Mouse (Mus musculus) liver, embryonic 11.5 days (tissue): ENCODE data around the gene Hsf5. TPM values are rescaled to one million over a fixed set of nuclear protein-coding genes. Genes with fewer than 3 reads are reported as not detected.

Experiments
- ATAC-seq: fragments of 200-750 bp; cut with Nextera tagmentation; replicated peaks from 2 replicates; pipeline ENCODE4 v1.8.0; 2017; ENCODE audit warnings: moderate number of reproducible peaks, mild to moderate bottlenecking, moderate TSS enrichment, moderate library complexity; ENCODE audit not compliant: low FRiP score
- DNase-seq: peaks from one replicate; pipeline ENCODE4 v3.0.0-alpha.2; 2017; ENCODE audit warnings: low spot score
- H3K27ac ChIP-seq: fragments of 300-500 bp; sonication (generic); 2 replicates; pipeline ENCODE4 v1.5.1; 2014; ENCODE audit warnings: mild to moderate bottlenecking, low read depth, low read length, control low read depth
- H3K27me3 ChIP-seq: fragments of 300-500 bp; sonication (generic); replicated peaks from 2 replicates; pipeline ENCODE4 v1.6.1; 2014; ENCODE audit warnings: low read length, mixed read lengths; ENCODE audit not compliant: control insufficient read depth, insufficient read depth
- H3K36me3 ChIP-seq: fragments of 300-500 bp; sonication (generic); 2 replicates; pipeline ENCODE4 v1.6.1; 2014; ENCODE audit warnings: mild to moderate bottlenecking, low read length, moderate library complexity, mixed read lengths; ENCODE audit not compliant: control insufficient read depth, insufficient read depth
- H3K4me1 ChIP-seq: fragments of 300-500 bp; sonication (generic); replicated peaks from 2 replicates; pipeline ENCODE4 v1.6.1; 2014; ENCODE audit warnings: low read length, mixed read lengths; ENCODE audit not compliant: control insufficient read depth, insufficient read depth
- H3K4me2 ChIP-seq: fragments of 300-500 bp; sonication (generic); 2 replicates; pipeline ENCODE4 v1.6.1; 2014; ENCODE audit warnings: mild to moderate bottlenecking, control low read depth, moderate library complexity
- H3K4me3 ChIP-seq: fragments of 300-500 bp; sonication (generic); 2 replicates; pipeline ENCODE4 v1.5.1; 2014; ENCODE audit warnings: low read depth, low read length, control low read depth
- H3K9ac ChIP-seq: fragments of 300-500 bp; sonication (generic); 2 replicates; pipeline ENCODE4 v1.6.1; 2014; ENCODE audit warnings: low read depth, low read length, control low read depth
- H3K9me3 ChIP-seq: fragments of 300-500 bp; sonication (generic); 2 replicates; pipeline ENCODE4 v1.6.1; 2016; ENCODE audit warnings: low read length, inconsistent platforms, mixed read lengths; ENCODE audit not compliant: control insufficient read depth
- WGBS: fragments of 180-500 bp; shearing (Covaris S2); extraction: QIAGEN DNeasy Blood & Tissue Kit; methylation state at CpG from one replicate; pipeline ENCODE4 v1.1.7; 2014; 5-methylcytosine and 5-hydroxymethylcytosine counted together
- polyA plus RNA-seq: library from polyadenylated mRNA; unstranded; fragments of >200 nt; fragmentation: Nextera tagmentation; extraction: Ambion mirVana; gene quantifications from 2 replicates; pipeline ENCODE4 v1.2.1, GENCODE M21; 2014

Hsf5 gene
- polyA plus RNA-seq, 1 experiment from 2014 or later, result 0.08 TPM

DNA sequence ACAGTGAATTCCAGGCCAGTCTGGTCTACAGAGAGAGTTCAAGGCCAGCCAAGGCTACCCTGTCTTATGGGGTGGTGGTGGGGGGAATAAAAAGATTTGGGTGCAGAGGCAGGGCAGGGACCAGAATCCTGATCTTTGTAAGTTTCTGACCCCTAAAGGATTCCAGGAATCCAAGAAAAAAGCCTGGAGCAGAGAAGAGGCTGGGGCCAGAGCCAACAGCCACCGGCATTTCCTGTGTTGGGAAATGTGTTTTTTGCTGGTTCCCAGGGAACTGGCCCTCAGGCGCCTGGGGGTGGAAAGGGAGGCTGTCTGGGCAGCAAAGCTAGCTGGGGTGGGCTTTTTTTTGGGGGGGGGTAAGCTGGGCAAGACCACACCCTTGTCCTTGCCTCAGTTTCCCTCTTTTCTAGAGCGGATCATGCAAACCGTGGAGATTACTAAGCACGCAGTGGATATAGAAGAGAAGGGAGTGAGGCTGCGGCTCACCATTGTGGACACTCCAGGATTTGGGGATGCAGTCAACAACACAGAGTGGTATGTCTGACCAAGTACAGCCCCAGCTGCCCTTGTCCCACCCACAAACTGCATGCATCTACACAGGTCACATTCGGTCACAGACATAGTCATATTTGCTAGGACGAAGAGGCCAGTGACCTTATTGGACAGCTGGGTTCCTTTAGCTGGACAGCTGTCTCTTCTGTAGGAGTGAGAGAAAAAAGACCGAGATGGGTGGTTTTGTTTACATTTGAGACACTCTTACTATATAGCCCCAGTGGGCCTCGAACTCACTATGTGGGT lies 32.1 kb upstream of the Hsf5 start:
- ATAC-seq, result no peak
- WGBS, result 81% methylated on average over 10 of the region's 10 CpGs
- no peak overlapping the region for H3K27ac ChIP-seq

DNA sequence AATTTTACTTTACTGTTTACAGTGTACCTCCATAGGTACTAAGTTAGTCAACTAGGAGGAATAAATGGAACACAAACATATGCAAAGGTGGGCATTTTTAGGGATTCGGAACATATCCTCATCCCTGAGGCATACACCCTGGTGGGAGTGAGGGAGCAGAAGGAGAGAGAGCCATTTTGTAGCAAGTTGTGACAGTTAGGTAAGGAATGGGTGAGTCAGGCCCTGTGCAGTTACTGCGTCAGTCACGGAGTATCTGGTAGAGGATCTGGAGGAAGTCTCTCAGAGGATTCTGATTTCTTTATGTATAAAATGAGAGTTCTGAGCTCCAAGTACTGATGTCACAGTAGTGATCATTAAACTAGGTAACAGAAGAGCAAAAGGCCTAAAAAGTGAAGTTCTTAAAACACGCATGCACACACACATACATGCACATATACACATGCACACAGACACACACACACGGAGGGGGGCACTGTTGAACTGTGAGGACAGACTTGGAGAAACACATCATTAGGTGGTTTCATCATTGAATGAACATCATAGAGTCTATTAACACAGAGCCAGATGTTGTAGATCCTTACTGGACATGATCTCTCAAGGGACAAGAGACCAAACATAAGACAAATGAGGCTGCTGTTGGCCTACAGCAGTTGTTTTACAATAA lies 29.6 kb upstream of the Hsf5 start:
- Histone ChIP-seq H3K4me2 (no peak overlapping the region), H3K4me1 (peaks cover 10% of the 10 kb centered on the region), H3K9me3 (no peaks in the 10 kb centered on the region), H3K36me3 (no peaks in the 10 kb centered on the region), H3K9ac (no peak overlapping the region), H3K27me3 (no peaks in the 10 kb centered on the region), H3K4me3 (no peak overlapping the region), H3K27ac (no peak overlapping the region)
- ATAC-seq, result no peak
- WGBS, result 90% methylated on average over 5 of the region's 5 CpGs
- DNase-seq, result no peak

More for the DNA sequence above, 32.1 kb upstream of the Hsf5 start:
- Histone ChIP-seq H3K9ac (no peak overlapping the region), H3K36me3 (no peaks in the 10 kb centered on the region), H3K4me3 (no peak overlapping the region), H3K4me1 (peaks cover 2% of the 10 kb centered on the region), H3K4me2 (no peak overlapping the region), H3K27me3 (no peaks in the 10 kb centered on the region), H3K9me3 (no peaks in the 10 kb centered on the region)
- DNase-seq, result no peak

DNA sequence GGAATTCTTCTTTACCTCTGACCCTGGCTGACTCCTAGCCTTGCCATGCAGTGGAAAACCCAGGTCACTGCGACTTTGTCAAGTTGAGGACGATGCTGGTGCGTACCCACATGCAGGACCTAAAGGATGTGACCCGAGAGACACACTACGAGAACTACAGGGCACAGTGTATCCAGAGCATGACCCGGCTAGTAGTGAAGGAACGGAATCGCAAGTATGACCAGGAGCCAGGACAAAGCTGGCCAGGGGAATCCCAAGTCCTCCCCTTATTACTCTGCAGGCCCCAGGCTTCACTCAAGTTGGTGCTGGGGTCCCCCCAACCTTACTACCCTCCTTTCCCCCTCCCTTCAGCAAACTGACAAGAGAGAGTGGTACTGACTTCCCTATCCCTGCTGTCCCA lies 27.4 kb upstream of the Hsf5 start:
- ATAC-seq, result no peak
- H3K9me3 ChIP-seq, result no peaks in the 10 kb centered on the region
- H3K4me1 ChIP-seq, result peaks cover 30% of the 10 kb centered on the region
- no peak for DNase-seq
- no peaks in the 10 kb centered on the region; the same call in 1 of the 2 replicates for H3K36me3 ChIP-seq
- peak overlapping the region; percentile 88 for H3K4me2 ChIP-seq
- peak overlapping the region; percentile 25; the same call in 1 of the 2 replicates for H3K9ac ChIP-seq
- no peak overlapping the region for H3K27ac ChIP-seq
- no peaks in the 10 kb centered on the region for H3K27me3 ChIP-seq
- WGBS, result 87% methylated on average over 8 of the region's 8 CpGs
- no peak overlapping the region for H3K4me3 ChIP-seq

DNA sequence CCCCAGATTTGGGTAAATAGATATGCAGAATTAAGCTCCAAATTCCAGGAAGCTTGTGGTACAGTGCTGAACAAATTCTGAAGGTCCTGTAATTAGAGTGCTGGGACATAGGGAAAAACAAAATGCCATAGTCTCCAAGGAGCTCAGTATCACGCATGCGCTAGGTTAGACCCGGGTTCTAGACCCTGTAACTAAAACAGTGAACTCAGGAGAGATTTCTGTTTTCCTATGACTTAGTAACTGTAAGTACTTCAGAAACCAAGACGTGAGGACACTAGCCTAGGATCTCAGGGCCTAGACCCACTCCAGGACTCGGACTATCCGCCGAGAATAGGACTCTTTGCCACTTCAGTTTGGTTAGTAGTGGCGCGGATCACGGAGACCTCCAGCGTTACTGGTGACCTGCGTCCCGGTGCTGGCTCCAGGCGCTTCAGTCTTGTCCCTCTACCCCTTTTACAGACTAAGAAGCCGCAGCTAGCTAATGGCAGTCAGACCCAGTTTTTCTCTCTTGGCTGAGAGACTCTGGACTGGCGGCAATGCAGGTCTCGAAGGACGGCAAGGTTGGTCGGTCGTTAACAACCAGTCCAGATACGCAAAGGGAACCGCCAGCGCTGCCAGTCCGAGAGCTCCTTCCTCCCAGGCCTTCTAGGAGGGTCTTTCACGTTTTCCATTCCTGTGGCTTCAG lies 26.0 kb upstream of the Hsf5 start:
- H3K9ac ChIP-seq, result peak overlapping the region; percentile 93
- no peaks in the 10 kb centered on the region; the same call in 1 of the 2 replicates for H3K36me3 ChIP-seq
- peak; percentile 56 for DNase-seq
- H3K4me2 ChIP-seq, result peak overlapping the region; percentile 88
- peaks cover 43% of the 10 kb centered on the region for H3K4me1 ChIP-seq
- H3K27me3 ChIP-seq, result no peaks in the 10 kb centered on the region
- WGBS, result 2% methylated on average over 25 of the region's 25 CpGs
- H3K27ac ChIP-seq, result peak overlapping the region; percentile 92
- H3K4me3 ChIP-seq, result peak overlapping the region; percentile 76
- no peak for ATAC-seq
- H3K9me3 ChIP-seq, result no peaks in the 10 kb centered on the region

DNA sequence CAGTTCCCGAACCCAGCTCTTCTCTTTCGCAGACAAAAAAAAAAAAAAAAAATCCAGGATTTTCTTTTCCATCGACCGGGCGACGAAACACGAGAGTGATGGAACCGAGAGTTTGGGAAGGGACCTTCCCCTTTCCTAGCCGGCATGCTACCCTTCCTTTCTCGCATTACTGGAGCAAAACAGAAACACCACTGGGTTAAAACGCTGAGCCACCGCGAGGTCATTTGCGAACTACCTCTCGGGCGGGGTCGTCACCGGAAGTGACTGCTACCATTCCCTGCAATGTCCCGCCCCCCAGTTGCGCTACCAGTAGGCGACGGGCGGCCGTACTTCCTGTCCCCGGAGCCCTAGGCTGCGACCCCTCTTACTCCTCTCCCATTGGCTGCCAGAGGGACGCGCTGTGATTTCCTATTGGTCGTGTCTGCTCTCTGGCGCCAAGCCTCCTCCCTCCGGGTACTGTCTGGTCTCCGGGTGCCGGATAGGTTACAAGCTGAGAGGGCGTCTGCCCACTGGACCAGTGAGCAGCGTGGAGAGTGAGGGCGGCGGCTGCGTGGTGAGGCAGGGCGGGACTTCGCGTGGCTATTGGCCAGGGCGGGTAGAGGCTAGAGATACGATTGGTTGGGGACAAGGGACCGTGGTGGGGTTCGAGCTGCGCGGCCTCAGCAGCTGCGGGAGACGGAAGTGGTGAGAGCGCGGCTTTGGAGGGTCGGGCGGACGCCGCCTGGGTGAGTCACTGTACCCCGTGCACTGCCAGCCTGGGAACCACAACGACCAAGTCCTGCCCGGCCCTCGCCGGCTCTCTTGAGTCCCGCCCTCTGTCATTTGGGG lies 25.2 kb upstream of the Hsf5 start, which contains the start of gene Mtmr4:
Gene Mtmr4 (plus strand): TSS at position 637 of the 828 bp plus-strand sequence.
- peak within 1 kb of the TSS; percentile 92 for H3K27ac ChIP-seq
- H3K4me2 ChIP-seq, result peak within 1 kb of the TSS; percentile 97
- H3K27me3 ChIP-seq, result no peaks in the 10 kb centered on the region
- peak within 1 kb of the TSS; percentile 76 for H3K4me3 ChIP-seq
- peak; percentile 97 for DNase-seq
- H3K9ac ChIP-seq, result peak within 1 kb of the TSS; percentile 93
- peaks cover 50% of the 10 kb centered on the region for H3K4me1 ChIP-seq
- no peaks in the 10 kb centered on the region; the same call in 1 of the 2 replicates for H3K36me3 ChIP-seq
- no peaks in the 10 kb centered on the region for H3K9me3 ChIP-seq
- under 1% methylated on average over 61 of the region's 61 CpGs for WGBS
- peak; percentile 97 for ATAC-seq

DNA sequence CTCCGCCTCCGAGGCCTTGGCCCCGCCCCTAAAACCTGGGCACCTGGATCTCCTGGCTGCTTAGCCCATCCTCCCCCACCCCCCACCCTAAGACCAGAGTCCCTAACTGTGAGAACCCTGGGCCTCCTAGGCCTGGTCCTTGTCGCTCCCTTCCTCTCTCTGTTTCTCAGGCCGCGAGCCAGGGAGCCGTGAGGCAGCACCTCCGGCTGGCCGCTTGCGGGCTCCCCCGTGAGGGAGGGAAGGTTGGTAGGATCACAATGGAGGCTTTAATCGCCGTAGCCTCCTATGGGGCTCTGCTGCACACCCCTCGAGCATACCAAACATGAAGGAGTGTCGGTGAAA lies 24.6 kb upstream of the Hsf5 start:
- DNase-seq (no peak), ATAC-seq (no peak)
- peak overlapping the region; percentile 76 for H3K4me3 ChIP-seq
- H3K9me3 ChIP-seq, result no peaks in the 10 kb centered on the region
- H3K9ac ChIP-seq, result peak overlapping the region; percentile 81
- no peaks in the 10 kb centered on the region for H3K27me3 ChIP-seq
- peaks cover 51% of the 10 kb centered on the region for H3K4me1 ChIP-seq
- under 1% methylated on average over 15 of the region's 15 CpGs for WGBS
- H3K36me3 ChIP-seq, result peaks cover 4% of the 10 kb centered on the region
- peak overlapping the region; percentile 92 for H3K27ac ChIP-seq
- H3K4me2 ChIP-seq, result peak overlapping the region; percentile 97

DNA sequence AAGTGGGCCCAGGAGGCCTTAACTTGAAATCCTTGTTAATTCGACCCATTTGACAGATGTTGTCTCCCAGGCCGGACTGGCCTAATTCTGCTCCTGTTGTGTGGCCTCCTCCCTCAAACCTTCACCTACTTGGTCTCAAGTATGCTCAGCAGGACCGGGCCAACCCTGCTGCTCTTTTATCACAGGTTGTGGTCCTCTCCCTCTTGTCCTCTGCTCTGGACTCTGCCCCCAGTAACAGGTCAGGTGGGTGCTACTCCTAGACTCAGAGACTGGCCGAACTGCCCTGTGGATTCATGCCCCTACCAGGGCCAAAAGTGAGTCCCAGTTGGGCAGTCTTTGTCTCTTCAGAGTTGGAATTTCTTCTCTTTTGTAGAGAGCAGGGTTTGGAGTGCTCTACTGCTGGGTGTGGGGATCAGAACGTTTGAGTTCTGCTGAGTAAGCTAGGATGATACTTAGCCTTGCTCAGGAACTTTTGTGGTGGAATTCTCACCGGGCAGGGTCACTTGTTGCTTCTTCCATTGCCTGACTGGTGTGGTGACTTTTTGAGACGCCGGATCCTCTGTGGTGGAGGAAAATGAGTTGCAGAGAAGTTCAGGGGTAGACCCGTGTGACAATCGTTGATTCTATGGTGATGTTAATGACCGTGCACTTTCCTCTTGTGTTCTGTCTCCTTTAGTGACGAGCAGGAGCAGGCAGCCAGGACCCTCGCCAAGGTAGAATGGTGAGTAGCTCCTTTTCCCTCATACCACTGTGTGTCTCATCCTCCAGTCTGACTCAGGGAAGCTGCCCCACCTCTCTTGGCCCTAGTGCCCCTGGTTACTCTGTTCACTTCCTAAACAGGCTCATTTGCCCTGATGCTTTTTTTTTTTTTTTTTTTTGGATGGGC lies 24.0 kb upstream of the Hsf5 start:
- Histone ChIP-seq H3K36me3 (peaks cover 9% of the 10 kb centered on the region), H3K9me3 (no peaks in the 10 kb centered on the region), H3K4me2 (peak overlapping the region; percentile 97), H3K9ac (peak overlapping the region; percentile 81), H3K4me3 (peak overlapping the region; percentile 76), H3K27ac (peak overlapping the region; percentile 92), H3K27me3 (no peaks in the 10 kb centered on the region), H3K4me1 (peaks cover 51% of the 10 kb centered on the region)
- ATAC-seq, result no peak
- 35% methylated on average over 13 of the region's 13 CpGs for WGBS
- no peak for DNase-seq
